ENCODE assay signal across 8 mouse cellular contexts in the genomic region with DNA sequence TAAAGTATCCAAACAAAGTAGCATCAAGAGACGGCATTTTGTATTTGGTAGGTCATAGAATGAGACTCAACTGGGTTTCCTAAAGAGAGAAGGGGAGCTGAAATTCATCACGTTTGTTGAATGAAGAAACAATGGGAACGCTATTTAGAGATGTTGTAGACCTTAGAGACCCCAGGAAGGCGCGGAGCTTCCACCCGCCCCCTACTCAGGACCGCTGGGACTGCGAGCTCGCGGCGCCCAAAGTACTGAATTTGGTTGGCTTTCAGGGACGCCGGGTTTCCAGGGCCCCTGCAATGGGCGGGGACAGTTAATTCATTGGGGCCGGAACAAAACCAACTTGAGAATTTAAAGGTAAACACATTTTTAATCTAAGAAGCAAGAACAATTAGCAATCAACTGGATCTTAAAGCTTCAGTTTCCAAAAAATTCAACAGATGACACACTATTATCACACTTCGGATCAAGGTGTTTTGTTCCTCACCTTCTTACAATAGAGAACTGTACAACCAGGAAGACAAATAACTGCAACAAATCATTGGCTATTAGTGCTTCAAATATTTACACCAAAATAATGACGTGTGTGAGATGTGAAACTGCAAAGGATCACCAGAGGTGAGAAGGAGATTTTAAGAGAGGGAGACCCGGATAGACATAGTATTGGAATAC. TPM values are rescaled to one million over a fixed set of nuclear protein-coding genes. Genes with fewer than 3 reads are reported as not detected.
DNase-seq lines count a peak whose midpoint lies in the region; ATAC-seq and TF ChIP-seq lines count a peak whose summit lies in the region.

A gene (minus strand): TSS at position 236 of the 666 bp plus-strand sequence.

- H3K9me3 ChIP-seq in ES-E14 (ENCODE audit: control insufficient read depth, insufficient read depth, low read depth, low read length), result no peaks in the 10 kb centered on the region
- no peaks in the 10 kb centered on the region for H3K9me3 ChIP-seq in forebrain, embryonic 13.5 days (replicated peaks)
- H3K9me3 ChIP-seq in heart, postnatal 0 days (replicated peaks; ENCODE audit: control insufficient read depth, low read length), result no peaks in the 10 kb centered on the region
- no peaks in the 10 kb centered on the region for H3K9me3 ChIP-seq in neural tube, embryonic 15.5 days (replicated peaks)

- H3K27ac ChIP-seq in ES-E14 (ENCODE audit: insufficient read depth, low read depth, low read length, poor library complexity, severe bottlenecking), result no peak within 1 kb of the TSS; the same call in 1 of the 2 replicates
- H3K27ac ChIP-seq in forebrain, embryonic 13.5 days, result peak within 1 kb of the TSS; percentile 95
- H3K27ac ChIP-seq in heart, postnatal 0 days (ENCODE audit: low read depth), result peak within 1 kb of the TSS; percentile 74
- H3K27ac ChIP-seq in neural tube, embryonic 15.5 days (replicated peaks), result peak within 1 kb of the TSS; percentile 96

- peak; percentile 85 for ATAC-seq in forebrain, embryonic 13.5 days
- ATAC-seq in heart, postnatal 0 days (ENCODE audit: insufficient read depth, low read depth), result peak; percentile 76
- ATAC-seq in neural tube, embryonic 15.5 days (ENCODE audit: low FRiP score), result peak; percentile 89

- H3K4me1 ChIP-seq in ES-E14 (ENCODE audit: control insufficient read depth in 2 of 2, insufficient read depth in 2 of 2, low read length in 2 of 2, poor library complexity in 1 of 2), result no peaks in the 10 kb centered on the region
- peaks cover 18% of the 10 kb centered on the region for H3K4me1 ChIP-seq in forebrain, embryonic 13.5 days
- H3K4me1 ChIP-seq in heart, postnatal 0 days (ENCODE audit: control insufficient read depth, insufficient read depth), result peaks cover 10% of the 10 kb centered on the region; the same call in 1 of the 2 replicates
- H3K4me1 ChIP-seq in neural tube, embryonic 15.5 days, result peaks cover 22% of the 10 kb centered on the region

- no peaks in the 10 kb centered on the region for H3K27me3 ChIP-seq in forebrain, embryonic 13.5 days
- no peaks in the 10 kb centered on the region for H3K27me3 ChIP-seq in heart, postnatal 0 days (ENCODE audit: control insufficient read depth, insufficient read depth, low read length)
- H3K27me3 ChIP-seq in neural tube, embryonic 15.5 days (replicated peaks), result no peaks in the 10 kb centered on the region

- no peak for DNase-seq in ES-E14 (ENCODE audit: low read depth, low spot score)
- peak; percentile 78 for DNase-seq in c-Kit-positive CD71-positive TER-119-positive erythroid progenitor cells, embryonic 14.5 days (ENCODE audit: low spot score)
- peak; percentile 33 for DNase-seq in heart, postnatal 0 days (ENCODE audit: low spot score)
- DNase-seq in kidney, postnatal 36 days, result peak; percentile 78 to 83
- DNase-seq in lung, adult 18-20 months, result peak; percentile 75 to 77
- DNase-seq in thymus, postnatal 10 days (ENCODE audit: low spot score in 2 of 2), result peak; percentile 65 to 72

- WGBS in forebrain, embryonic 13.5 days, result under 1% methylated on average over 18 of the region's 18 CpGs
- WGBS in heart, postnatal 0 days, result 2% methylated on average over 18 of the region's 18 CpGs
- 2% methylated on average over 18 of the region's 18 CpGs for WGBS in neural tube, embryonic 15.5 days

- no peaks in the 10 kb centered on the region for H3K36me3 ChIP-seq in ES-E14 (ENCODE audit: control insufficient read depth, insufficient read depth, low read length, poor library complexity, severe bottlenecking)
- H3K36me3 ChIP-seq in forebrain, embryonic 13.5 days (ENCODE audit: poor library complexity, severe bottlenecking), result peaks cover 5% of the 10 kb centered on the region
- no peaks in the 10 kb centered on the region; the same call in 1 of the 2 replicates for H3K36me3 ChIP-seq in heart, postnatal 0 days (replicated peaks; ENCODE audit: control insufficient read depth, insufficient read depth, low read length)
- H3K36me3 ChIP-seq in neural tube, embryonic 15.5 days, result peaks cover 4% of the 10 kb centered on the region; the same call in 1 of the 2 replicates

- peak within 1 kb of the TSS; percentile 72 for H3K4me2 ChIP-seq in forebrain, embryonic 13.5 days
- H3K4me2 ChIP-seq in heart, postnatal 0 days (ENCODE audit: low read depth, low read length), result peak within 1 kb of the TSS; percentile 82
- H3K4me2 ChIP-seq in neural tube, embryonic 15.5 days, result peak within 1 kb of the TSS; percentile 84

- no peak for TF ChIP-seq EP300 in heart, postnatal 0 days (IDR thresholded peaks at IDR 0.05; ENCODE audit: low read depth)

- in situ Hi-C loops in ES-E14 (cut with MboI; ENCODE audit: low sequenced_read_pairs in 2 of 2, unreplicated experiment in 2 of 2), result loop anchor here in 1 of 2 experiments (5.0 to 10.0 kb wide), 2 partner anchors 86 to 184 kb away; a partner anchor contains a TSS

- H3K4me3 ChIP-seq in ES-E14 (ENCODE audit: insufficient read depth in 1 of 2, low read depth in 1 of 2, low read length in 2 of 2, poor library complexity in 1 of 2, severe bottlenecking in 1 of 2), result peak within 1 kb of the TSS; percentile 69 to 74
- peak within 1 kb of the TSS; percentile 74 for H3K4me3 ChIP-seq in forebrain, embryonic 13.5 days
- peak within 1 kb of the TSS; percentile 72 for H3K4me3 ChIP-seq in heart, postnatal 0 days (ENCODE audit: low read depth, low read length)
- H3K4me3 ChIP-seq in neural tube, embryonic 15.5 days (replicated peaks), result peak within 1 kb of the TSS; percentile 86

- peak within 1 kb of the TSS; percentile 66 for H3K9ac ChIP-seq in ES-E14 (ENCODE audit: insufficient read depth, low read depth, low read length, poor library complexity, severe bottlenecking)
- peak within 1 kb of the TSS; percentile 86 for H3K9ac ChIP-seq in forebrain, embryonic 13.5 days
- peak within 1 kb of the TSS; percentile 60 for H3K9ac ChIP-seq in heart, postnatal 0 days (replicated peaks; ENCODE audit: low read depth, low read length)
- H3K9ac ChIP-seq in neural tube, embryonic 15.5 days (replicated peaks), result peak within 1 kb of the TSS; percentile 80

- TF ChIP-seq CTCF in heart, postnatal 0 days (IDR thresholded peaks at IDR 0.05; ENCODE audit: low read depth), result no peak

TF ChIP-seq in ES-E14, 5 proteins besides CTCF, POLR2A, EP300 and RAD21:
- TF ChIP-seq MAFK (IDR thresholded peaks at IDR 0.05; ENCODE audit: insufficient read depth, low read depth, low read length) (no peak), ZC3H11A (IDR thresholded peaks at IDR 0.05; ENCODE audit: borderline replicate concordance, low read depth, low read length) (no peak), HCFC1 (IDR thresholded peaks at IDR 0.05; ENCODE audit: borderline replicate concordance, insufficient read depth, low read length) (no peak), CHD2 (IDR thresholded peaks at IDR 0.05; ENCODE audit: low read depth, low read length) (no peak), ZNF384 (IDR thresholded peaks at IDR 0.05; ENCODE audit: low read depth, low read length) (no peak)

RNA-seq across cellular contexts. Expression of the gene that starts here (rescaled TPM):
- total RNA-seq in ES-E14 (2012; rRNA removed), result 9.9 and 11.9 TPM in 2 replicates
- polyA plus RNA-seq in forebrain, embryonic 13.5 days (2015; fragmentation: Nextera tagmentation; extraction: Ambion mirVana), result 51.9 and 62.2 TPM in 2 replicates
- total RNA-seq in heart, postnatal 0 days (2014; rRNA removed; ENCODE audit: low replicate concordance), result 10.5 and 17.3 TPM in 2 replicates
- polyA plus RNA-seq in heart, postnatal 0 days (2015; fragmentation: Nextera tagmentation; extraction: Ambion mirVana), result 42.9 and 49.4 TPM in 2 replicates
- polyA plus RNA-seq in neural tube, embryonic 15.5 days (2015; fragmentation: Nextera tagmentation; extraction: Ambion mirVana), result 53.8 and 67.8 TPM in 2 replicates
